Mouse (Mus musculus): Measurements from ENCODE around the gene Gria2. TPM values are rescaled to one million over a fixed set of nuclear protein-coding genes. Genes with fewer than 3 reads are reported as not detected.

Gria2 gene
- polyA plus RNA-seq, 1 experiment from 2014 or later: 14.6 TPM

- no peak overlapping the region for H3K27ac ChIP-seq (ENCODE audit: low read depth, low read length)
- no peaks in the 10 kb centered on the region for H3K9me3 ChIP-seq (ENCODE audit: control insufficient read depth, low read length)
- H3K4me2 ChIP-seq (ENCODE audit: low read depth, low read length, severe bottlenecking): no peak overlapping the region
- no peak overlapping the region for H3K4me3 ChIP-seq (ENCODE audit: low read depth, low read length)
- DNase-seq (ENCODE audit: low spot score) (no peak), ATAC-seq (replicated peaks; ENCODE audit: low FRiP score) (no peak)
- WGBS: 97% methylated on average over 8 of the region's 8 CpGs
- H3K27me3 ChIP-seq (ENCODE audit: control insufficient read depth, insufficient read depth, low read length): no peaks in the 10 kb centered on the region; the same call in none of the 2 replicates
- H3K9ac ChIP-seq (ENCODE audit: low read length): no peak overlapping the region
- no peaks in the 10 kb centered on the region for H3K36me3 ChIP-seq (ENCODE audit: control insufficient read depth, insufficient read depth, low read length)
- H3K4me1 ChIP-seq (replicated peaks; ENCODE audit: control insufficient read depth, insufficient read depth, low read length): no peaks in the 10 kb centered on the region; the same call in 1 of the 2 replicates
These were observed 107.7 kb downstream of the Gria2 start for GRCm38 (mm10) chr3:80694965-80695364.

- no peak overlapping the region for H3K4me3 ChIP-seq (ENCODE audit: low read depth, low read length)
- H3K27me3 ChIP-seq (ENCODE audit: control insufficient read depth, insufficient read depth, low read length): no peaks in the 10 kb centered on the region
- H3K9me3 ChIP-seq (ENCODE audit: control insufficient read depth, low read length): no peaks in the 10 kb centered on the region
- ATAC-seq (replicated peaks; ENCODE audit: low FRiP score) (no peak), DNase-seq (ENCODE audit: low spot score) (no peak)
- H3K4me2 ChIP-seq (ENCODE audit: low read depth, low read length, severe bottlenecking): no peak overlapping the region
- no peaks in the 10 kb centered on the region for H3K36me3 ChIP-seq (ENCODE audit: control insufficient read depth, insufficient read depth, low read length)
- H3K4me1 ChIP-seq (replicated peaks; ENCODE audit: control insufficient read depth, insufficient read depth, low read length): no peaks in the 10 kb centered on the region
- H3K27ac ChIP-seq (ENCODE audit: low read depth, low read length): no peak overlapping the region
- H3K9ac ChIP-seq (ENCODE audit: low read length): no peak overlapping the region
- 74% methylated on average over 5 of the region's 5 CpGs for WGBS
These were observed 137.5 kb downstream of the Gria2 start for GRCm38 (mm10) chr3:80665105-80665504.

- 76% methylated on average over 2 of the region's 2 CpGs for WGBS
- no peak for DNase-seq (ENCODE audit: low spot score)
- Histone ChIP-seq H3K4me3 (ENCODE audit: low read depth, low read length) (no peak overlapping the region), H3K27ac (ENCODE audit: low read depth, low read length) (no peak overlapping the region), H3K4me1 (replicated peaks; ENCODE audit: control insufficient read depth, insufficient read depth, low read length) (no peaks in the 10 kb centered on the region), H3K4me2 (ENCODE audit: low read depth, low read length, severe bottlenecking) (no peak overlapping the region), H3K9ac (ENCODE audit: low read length) (no peak overlapping the region), H3K27me3 (ENCODE audit: control insufficient read depth, insufficient read depth, low read length) (no peaks in the 10 kb centered on the region), H3K36me3 (ENCODE audit: control insufficient read depth, insufficient read depth, low read length) (no peaks in the 10 kb centered on the region), H3K9me3 (ENCODE audit: control insufficient read depth, low read length) (no peaks in the 10 kb centered on the region)
- no peak for ATAC-seq (replicated peaks; ENCODE audit: low FRiP score)
These were observed 139.3 kb downstream of the Gria2 start for GRCm38 (mm10) chr3:80663293-80663692.

- WGBS: 78% methylated on average over 3 of the region's 3 CpGs
- Histone ChIP-seq H3K27me3 (ENCODE audit: control insufficient read depth, insufficient read depth, low read length) (no peaks in the 10 kb centered on the region), H3K36me3 (ENCODE audit: control insufficient read depth, insufficient read depth, low read length) (no peaks in the 10 kb centered on the region), H3K27ac (ENCODE audit: low read depth, low read length) (no peak overlapping the region), H3K9me3 (ENCODE audit: control insufficient read depth, low read length) (no peaks in the 10 kb centered on the region), H3K4me2 (ENCODE audit: low read depth, low read length, severe bottlenecking) (no peak overlapping the region), H3K4me3 (ENCODE audit: low read depth, low read length) (no peak overlapping the region), H3K4me1 (replicated peaks; ENCODE audit: control insufficient read depth, insufficient read depth, low read length) (no peaks in the 10 kb centered on the region), H3K9ac (ENCODE audit: low read length) (no peak overlapping the region)
- DNase-seq (ENCODE audit: low spot score) (no peak), ATAC-seq (replicated peaks; ENCODE audit: low FRiP score) (no peak)
These were observed 140.8 kb downstream of the Gria2 start for GRCm38 (mm10) chr3:80661838-80662237.

- peak; percentile 46; the same call in 1 of the 2 replicates for ATAC-seq (replicated peaks; ENCODE audit: low FRiP score)
- H3K27ac ChIP-seq (ENCODE audit: low read depth, low read length): no peak overlapping the region
These were observed 150.4 kb downstream of the Gria2 start for GRCm38 (mm10) chr3:80652213-80652612.

More at GRCm38 (mm10) chr3:80652213-80652612, 150.4 kb downstream of the Gria2 start:
- WGBS: 43% methylated on average over 5 of the region's 5 CpGs
- no peak overlapping the region for H3K4me3 ChIP-seq (ENCODE audit: low read depth, low read length)
- H3K27me3 ChIP-seq (ENCODE audit: control insufficient read depth, insufficient read depth, low read length): no peaks in the 10 kb centered on the region
- no peak for DNase-seq (ENCODE audit: low spot score)
- no peaks in the 10 kb centered on the region for H3K36me3 ChIP-seq (ENCODE audit: control insufficient read depth, insufficient read depth, low read length)
- H3K9me3 ChIP-seq (ENCODE audit: control insufficient read depth, low read length): no peaks in the 10 kb centered on the region
- no peaks in the 10 kb centered on the region for H3K4me1 ChIP-seq (replicated peaks; ENCODE audit: control insufficient read depth, insufficient read depth, low read length)
- no peak overlapping the region for H3K9ac ChIP-seq (ENCODE audit: low read length)
- H3K4me2 ChIP-seq (ENCODE audit: low read depth, low read length, severe bottlenecking): no peak overlapping the region

Small RNA genes within 50 kb of the gene (microRNA-seq; reads per million reads assigned to microRNA genes)
- gene Gm25749 (ENCODE audit: insufficient number of aligned reads): not detected

Other genes with a start within 250 kb of the Gria2 start
- gene Glrb, start 110.8 kb upstream of the Gria2 start, polyA plus RNA-seq (2014; fragmentation: Nextera tagmentation; extraction: Ambion mirVana): 10.9 and 11.0 TPM in 2 replicates
- 11.2 and 12.6 TPM in 2 replicates for gene Pdgfc, start 233.6 kb upstream of the Gria2 start, polyA plus RNA-seq (2014; fragmentation: Nextera tagmentation; extraction: Ambion mirVana)